Mouse (Mus musculus): ENCODE measurements at regions not wholly inside any gene's neighbourhood (a gene's known extent, or its start where the extent isn't known, plus 50 kb on each side); places are given as distances from the start of the nearest gene placed in this dataset.
A peak's percentile ranks its signal among the peaks of the same experiment; 100 is the strongest.

DNA sequence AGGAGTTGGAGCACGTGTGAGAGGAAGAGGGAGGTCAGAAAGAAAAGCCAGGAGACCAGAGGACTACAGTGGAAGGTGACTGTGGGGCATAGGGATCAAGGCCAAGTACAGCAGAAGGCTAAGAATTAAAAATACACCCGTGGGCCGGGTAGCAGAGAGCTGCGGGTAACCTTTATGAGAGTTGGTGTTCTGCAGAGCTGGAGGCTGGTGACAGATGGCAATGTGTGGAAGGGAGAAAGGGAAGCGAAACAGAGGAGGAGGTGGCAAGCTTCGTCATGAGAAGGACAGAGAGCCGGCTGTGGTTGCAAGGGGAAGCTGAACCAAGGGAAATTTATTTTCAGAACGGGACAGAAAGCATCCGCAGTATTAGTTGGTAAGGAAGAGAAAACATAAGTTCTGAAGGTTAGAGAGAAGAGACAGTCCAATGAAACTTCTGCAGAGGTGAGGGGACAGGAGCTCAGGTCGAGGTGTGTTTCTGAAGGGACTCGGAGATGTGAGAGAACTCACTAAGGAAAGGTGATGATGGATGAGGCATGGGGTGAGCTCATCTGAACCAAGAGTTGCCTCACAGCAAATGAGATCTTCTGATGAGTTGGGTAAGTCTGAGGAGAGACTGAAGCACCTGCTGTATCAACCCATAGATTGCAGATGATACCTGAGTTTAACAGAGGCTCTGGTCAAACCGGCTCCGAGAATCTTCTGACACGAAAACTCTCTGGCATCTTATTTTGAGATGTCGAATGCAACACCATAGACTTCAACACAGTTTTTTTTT is 200.6 kb downstream of the Gm10260 start:
- no peak for DNase-seq (ENCODE audit: low spot score)

DNA sequence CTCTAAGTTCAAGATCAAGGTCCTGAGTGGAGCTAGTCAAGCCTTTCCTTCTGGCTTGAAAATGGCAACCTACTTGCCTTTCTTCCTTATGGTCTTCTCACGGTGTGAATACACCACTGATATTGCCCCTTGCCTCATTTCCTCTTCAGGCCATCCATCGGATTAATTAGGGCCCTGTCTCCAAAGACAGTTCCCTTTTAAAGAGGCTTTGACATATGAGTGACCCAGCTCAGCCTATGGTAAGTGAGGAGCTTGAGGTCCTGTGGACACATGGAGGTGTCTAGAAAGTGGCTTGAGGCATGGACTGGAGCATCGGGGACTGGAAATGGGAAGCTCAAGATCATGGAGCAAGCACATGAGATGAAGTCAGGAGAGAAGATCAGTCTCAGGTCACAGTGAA is 201.5 kb downstream of the Gm10260 start:
- DNase-seq (ENCODE audit: low spot score): no peak

DNA sequence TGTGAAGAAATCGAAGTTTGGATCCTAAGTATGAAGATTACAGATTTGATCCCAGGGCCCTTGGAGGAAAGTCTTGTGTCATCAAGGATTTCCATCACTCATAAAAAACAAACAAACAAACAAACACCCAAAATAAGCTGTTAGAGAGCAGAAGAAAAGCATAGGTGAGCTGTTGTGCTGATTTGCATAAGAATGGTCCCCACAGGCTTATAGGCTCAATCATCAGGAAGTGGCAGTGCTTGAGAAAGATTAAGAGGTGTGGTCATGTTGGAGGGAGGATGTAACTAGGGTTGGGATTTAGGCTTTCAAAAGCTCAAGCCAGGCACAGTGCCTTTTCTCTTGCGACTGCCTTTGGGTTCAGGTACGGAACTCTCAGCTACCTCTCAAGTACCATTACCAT is 205.1 kb downstream of the Gm10260 start:
- no peak for DNase-seq (ENCODE audit: low spot score)

DNA sequence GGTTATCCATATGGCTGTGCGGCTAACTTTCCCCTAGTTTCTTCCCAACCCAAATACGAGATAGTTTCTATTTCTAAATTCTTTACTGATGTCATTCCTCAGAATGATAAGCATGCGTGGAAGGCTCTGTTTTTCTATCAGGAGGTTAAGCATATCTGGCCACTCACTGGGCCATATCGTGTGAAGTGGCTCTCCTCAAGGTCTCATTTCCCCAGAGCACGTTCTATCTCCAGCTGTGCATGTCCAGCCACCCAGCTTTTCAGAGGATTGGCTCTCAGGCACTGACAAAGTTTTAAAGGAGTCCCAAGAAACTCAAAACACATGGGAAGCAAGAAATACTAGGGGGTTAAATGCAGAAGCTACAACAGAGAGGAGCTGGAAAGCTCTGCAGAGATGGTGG is 205.8 kb downstream of the Gm10260 start:
- DNase-seq (ENCODE audit: low spot score): no peak

DNA sequence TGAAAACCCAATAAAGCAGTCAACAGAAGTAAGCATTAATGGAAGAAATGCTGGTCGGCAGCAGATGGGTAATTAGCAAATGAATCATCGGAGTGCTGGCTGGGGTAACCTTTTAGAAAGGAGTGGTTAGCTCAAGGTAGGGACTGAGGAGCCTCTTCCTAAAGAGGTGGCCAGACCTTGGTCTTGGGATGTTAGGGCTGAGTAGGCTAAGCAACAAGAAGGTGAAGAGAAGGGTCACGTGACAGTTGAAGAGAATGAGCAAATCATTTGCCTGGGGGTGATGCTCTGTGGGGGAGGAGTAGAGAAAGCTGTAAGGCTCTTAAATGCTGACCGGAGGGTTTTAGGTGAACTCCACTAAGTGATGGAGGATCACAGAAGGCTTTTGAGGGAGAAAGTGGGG is 208.2 kb downstream of the Gm10260 start:
- no peak for DNase-seq (ENCODE audit: low spot score)

DNA sequence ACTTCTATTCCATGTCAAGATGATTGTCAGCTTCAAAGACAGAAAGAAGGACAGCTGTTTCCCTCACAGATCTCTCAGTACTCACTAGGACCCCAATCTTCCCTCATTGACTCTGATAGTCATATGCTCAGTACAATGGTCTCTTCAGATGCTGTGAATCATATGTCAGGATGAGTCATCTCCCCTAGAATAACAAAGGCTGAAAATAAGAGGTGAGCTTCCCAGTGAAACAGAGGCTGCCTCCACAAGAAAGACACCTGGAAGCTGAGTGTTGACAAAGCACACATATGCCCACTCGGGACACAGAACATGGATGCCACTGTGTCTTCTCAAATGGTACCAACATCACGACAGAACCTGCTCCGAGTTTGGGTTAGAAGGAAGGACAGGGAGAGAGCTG is 209.6 kb downstream of the Gm10260 start:
- DNase-seq (ENCODE audit: low spot score): no peak

DNA sequence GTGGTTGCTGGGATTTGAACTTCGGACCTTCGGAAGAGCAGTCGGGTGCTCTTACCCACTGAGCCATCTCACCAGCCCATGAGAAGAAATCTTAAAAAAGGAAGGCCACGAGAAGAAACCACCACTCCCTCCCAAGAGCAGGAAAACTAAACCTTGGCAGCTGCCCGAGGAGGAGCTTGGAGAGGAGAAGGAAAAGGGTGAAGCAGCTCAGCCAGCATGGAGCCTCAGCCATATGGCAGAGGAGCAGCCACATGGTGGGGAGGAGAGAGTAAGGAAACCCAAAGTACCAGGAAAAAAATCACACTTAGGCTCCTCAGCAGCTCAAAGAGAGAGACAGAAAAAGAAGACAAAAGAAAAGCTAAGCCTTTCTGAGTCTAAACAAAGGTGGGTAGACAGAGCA is 210.3 kb downstream of the Gm10260 start:
- no peak for DNase-seq (ENCODE audit: low spot score)

DNA sequence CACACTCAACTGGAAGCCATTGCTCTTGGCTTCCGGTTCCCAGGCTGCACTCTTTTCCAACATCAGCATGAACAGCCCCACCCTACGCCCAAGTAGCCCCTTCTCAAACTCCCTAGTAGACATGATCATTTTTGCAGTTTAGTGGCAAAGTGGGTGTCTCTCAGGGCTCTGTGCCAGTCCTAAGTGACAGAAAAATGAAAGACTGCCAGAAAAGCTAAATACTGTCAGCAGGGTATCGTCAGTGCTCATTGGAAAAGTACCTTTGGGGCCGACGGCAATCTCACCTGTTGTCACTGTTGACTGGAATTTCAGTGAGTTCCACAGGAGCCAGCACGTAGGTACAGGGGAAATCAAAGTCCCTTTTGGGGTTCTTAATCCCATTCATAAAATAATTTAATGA is 211.0 kb downstream of the Gm10260 start:
- DNase-seq (ENCODE audit: low spot score): no peak

DNA sequence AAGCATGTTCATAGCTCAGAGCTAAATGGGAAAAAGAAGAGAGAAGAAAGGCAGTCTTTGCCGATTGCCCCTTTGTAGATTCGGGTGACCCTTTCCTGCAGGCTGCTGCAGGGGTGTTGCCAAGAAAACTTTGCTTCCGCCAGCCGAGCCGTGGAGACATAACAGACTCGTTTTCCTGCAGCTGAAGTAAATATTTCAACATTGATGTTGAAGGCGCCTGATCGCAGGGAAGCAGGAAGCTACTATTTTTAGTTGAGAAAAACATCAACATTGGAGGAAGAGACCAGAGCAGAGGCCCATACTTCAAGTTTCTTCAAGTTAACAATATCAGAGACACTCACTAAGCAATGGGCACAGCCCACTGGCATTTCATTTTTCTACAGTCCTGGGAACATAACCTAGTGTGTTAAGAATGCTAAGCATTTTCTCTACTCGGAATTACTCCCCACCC is 211.9 kb downstream of the Gm10260 start:
- peak; percentile 76 for DNase-seq (ENCODE audit: low spot score)

DNA sequence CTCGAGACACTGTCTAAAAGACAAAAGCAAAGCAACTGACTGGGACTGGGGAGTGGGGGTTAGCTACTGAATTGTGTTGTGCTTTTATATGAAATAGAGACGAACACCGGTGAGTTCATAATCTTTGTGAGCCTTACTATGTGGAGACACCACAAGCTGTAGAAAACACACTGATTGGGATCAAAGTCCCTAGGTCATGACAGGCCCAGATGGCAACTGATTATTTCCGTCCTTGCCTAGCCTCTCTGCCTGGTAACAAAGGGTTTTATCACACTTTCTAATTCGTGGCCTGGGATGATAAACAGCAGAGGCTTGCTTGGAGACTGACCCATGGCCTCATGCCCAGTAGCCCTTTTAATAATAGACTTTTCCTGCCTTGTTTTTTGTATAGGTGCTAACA is 213.5 kb downstream of the Gm10260 start:
- no peak for DNase-seq (ENCODE audit: low spot score)

DNA sequence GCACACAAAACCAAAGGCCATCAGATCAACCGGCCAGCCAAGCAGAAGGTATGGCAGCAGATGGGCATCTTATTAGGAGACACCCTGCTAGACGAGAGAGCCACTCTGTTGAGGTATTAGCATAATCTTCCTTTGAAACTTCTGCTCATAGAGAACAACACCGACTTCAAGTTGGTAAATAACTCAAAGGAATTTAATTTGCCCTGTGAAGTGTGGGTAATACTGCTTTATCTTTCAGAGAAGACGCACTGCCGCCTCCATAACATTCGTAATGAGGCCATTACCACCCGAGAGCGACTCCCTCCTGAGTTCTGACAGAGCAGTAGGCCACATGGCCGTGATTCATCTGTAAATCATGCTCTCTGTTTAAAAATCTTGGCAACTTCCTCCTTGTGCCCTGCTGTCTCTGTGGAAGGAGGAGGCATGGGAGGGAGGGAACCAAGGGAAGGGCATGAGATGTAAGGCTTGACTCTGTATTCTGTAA is 214.4 kb downstream of the Gm10260 start:
- DNase-seq (ENCODE audit: low spot score): no peak

DNA sequence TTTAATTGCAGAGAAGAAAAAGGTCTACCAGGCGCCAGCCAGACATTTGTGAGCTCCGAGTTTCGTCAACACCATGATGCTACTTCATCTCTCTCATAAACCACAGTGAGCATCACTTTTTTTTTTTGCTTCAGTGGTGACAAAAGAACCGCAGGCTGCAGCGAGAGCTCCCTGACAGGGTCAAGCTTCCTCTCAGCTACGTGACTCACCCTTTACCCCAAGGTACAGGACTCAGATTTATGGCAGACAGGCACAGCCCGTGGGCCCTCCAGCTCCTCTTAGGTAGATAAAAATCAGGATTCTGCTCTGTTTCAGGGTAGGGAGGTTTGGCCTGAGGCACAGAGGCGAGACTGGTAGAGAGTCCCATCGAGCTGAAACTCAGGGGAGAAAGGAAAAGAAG is 220.7 kb downstream of the Gm10260 start:
- no peak for DNase-seq (ENCODE audit: low spot score)

DNA sequence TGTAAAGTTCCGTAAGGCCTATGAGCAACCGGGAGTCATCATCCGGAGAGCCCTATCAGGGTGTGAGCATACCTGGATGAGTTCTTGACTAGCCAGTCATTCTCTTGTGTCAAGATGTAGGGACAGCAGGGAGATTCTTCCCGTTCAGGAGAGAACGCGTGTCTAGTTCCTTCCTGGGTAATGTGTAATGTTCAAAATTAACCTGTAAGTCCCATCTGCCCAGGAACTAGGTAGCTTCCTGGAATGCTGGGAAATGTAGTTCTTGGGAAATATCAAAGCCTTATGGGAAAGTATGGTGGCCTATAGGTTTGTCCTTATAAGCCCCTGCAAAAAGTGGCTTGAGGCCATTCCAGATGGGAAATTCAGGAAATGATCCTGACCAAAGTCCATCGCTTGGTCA is 222.0 kb downstream of the Gm10260 start:
- DNase-seq (ENCODE audit: low spot score): no peak

DNA sequence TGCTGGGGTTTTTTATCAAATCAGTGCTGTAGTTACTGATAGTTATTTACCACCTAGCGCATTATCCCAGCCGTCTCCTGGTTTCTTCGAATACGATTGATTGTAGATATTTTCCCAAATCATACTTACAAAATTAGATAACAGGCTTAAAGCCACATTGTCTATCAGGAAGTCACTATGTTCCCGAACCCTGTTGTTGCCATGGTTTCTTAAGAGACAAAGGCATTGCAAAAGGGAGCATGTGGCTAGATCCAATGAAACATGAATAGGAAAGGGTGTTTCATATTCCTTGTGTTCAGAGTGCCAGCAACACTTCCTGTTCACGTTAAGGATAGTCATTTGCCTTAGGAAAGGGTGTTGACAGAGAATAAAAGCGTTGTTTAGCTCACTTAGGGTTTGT is 222.7 kb downstream of the Gm10260 start:
- DNase-seq (ENCODE audit: low spot score): no peak

DNA sequence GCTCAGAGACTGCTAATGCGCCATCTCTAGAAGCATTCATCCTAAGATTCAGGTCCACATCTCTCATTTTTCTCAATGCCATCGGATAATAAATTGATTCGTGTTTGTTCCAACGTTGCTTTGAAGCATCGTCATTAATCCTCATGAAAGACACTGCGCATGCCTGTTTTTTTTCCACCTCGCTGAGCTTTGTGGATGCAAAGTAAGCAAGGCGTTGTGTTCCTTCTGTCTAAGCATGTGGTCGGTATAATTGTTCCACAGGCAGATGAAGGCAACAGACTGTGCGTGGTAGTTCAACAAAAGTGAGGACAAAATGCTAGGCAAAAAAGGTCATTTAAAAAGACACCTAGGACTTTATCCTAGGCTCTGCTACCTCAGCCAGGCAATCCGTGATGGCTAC is 223.2 kb downstream of the Gm10260 start:
- DNase-seq (ENCODE audit: low spot score): no peak

DNA sequence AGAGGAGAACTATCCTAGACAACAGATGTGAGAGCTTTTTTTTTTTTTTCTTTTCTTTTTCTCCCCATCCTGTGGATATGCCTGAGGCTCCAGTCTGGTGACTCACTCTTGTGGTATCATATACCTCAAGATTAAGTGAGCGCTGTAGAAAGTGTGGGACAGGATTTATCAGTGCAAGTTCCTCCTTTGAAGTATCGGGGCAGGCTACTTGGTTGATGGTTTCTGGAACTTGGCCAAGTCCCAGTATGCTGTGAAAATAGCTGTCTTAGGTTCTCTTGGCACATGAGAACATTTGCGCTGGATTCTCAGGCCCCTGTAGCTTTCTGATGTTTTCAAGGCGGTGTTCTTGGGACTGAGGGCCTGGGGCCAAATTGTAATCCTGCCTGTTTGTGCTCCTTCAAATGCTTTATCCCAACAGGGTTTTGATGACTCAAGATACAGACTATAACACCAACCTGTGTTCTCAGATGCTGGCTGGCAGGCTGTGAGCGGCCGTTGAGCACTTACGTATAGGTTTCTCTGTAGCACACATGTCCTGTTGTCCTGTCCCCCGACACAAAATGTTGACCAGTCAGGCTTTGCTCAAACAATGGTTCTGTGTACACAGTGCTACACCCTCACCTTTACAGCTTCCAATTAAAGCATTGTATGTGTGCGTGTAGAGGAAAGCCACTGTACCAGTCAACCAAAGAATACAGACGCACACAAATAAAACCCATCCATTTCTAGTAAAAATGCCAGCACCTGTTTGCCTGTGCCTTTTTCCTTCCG is 226.4 kb downstream of the Gm10260 start:
- DNase-seq (ENCODE audit: low spot score): no peak

DNA sequence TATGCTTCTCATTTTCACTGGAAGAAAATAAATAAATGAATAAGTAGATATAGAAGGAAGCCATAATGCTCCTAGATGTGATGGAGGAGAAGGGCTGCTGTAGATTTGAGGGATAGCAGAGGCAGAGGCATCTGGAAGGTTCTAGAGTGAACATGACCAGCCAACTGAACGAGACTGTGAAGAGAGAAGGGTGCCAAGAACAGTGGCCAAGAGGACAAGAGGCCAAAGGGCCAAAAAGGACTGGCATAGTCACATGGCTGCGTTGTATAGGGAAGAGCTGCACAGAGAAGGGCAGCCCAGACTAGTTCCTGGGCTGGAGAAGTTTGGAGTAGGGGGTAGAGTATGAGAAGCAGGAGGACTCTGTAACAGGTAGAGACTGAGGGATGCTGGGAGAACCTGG is 229.3 kb downstream of the Gm10260 start:
- DNase-seq (ENCODE audit: low spot score): no peak

DNA sequence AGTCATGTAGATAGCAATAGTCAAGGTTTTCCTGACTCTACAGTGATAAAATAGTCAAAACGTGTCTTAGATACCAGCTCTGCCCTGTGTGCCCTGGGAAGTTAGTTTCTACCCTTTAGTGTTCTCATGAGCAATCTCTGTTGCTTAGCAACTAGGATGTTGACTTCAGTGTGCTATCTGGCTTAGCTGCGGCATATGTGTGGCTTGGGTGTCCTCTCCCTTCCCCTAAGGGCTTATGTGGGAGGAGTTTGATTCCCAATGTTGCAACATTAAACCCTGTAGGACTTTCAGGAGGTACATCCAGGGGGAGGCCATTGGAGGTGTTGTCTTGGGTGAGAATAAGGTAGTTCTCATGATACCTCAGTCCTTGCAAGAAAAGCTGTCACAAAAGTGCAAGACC is 229.9 kb downstream of the Gm10260 start:
- no peak for DNase-seq (ENCODE audit: low spot score)

DNA sequence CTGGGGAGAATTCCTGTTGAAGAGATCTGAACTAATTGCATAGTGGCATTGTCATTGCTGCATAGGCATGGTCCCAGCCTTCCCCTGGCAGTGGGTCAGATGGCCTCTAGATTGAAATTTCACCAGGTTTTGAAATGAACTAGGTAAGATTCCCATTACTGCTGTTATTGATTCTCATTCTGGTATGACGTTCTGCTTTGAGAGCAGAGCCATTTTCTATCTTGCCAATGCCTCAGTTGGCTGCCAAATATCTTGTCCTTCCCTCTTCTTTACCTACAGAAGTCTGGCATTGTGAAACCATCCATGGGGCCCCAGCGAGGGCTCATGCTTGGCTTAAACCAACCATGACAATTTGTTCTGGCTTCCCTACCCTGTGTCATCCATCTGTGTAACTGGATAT is 232.5 kb downstream of the Gm10260 start:
- no peak for DNase-seq (ENCODE audit: low spot score)

DNA sequence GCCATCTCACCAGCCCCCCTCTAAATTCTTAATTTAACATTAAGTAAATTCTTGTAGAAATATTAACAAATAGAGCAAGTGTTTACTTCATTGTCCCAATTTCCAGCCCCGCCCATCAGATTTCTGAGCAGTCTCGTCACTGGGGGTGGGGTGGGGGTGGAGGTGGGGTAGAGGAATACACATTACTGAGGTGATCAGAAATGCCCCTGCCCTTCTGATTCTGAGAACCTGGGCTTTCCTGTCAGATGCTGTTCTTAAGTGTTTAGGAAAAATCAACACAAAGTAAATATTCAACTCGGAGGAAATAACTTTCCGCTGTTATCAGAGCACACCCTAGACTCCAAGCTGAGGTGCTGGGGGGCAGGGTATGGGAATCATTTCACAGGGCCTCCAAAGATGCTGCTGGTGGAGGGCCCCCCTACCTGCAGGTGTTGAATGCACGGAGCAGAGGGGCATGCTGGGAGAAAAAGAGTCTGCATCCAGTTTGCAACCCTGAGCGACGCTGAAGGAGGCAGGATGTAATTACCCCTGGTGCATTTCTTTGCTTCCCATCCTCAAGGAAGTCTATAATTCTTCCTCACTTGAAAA is 235.5 kb downstream of the Gm10260 start:
- peak; percentile 76 for DNase-seq (ENCODE audit: low spot score)

DNA sequence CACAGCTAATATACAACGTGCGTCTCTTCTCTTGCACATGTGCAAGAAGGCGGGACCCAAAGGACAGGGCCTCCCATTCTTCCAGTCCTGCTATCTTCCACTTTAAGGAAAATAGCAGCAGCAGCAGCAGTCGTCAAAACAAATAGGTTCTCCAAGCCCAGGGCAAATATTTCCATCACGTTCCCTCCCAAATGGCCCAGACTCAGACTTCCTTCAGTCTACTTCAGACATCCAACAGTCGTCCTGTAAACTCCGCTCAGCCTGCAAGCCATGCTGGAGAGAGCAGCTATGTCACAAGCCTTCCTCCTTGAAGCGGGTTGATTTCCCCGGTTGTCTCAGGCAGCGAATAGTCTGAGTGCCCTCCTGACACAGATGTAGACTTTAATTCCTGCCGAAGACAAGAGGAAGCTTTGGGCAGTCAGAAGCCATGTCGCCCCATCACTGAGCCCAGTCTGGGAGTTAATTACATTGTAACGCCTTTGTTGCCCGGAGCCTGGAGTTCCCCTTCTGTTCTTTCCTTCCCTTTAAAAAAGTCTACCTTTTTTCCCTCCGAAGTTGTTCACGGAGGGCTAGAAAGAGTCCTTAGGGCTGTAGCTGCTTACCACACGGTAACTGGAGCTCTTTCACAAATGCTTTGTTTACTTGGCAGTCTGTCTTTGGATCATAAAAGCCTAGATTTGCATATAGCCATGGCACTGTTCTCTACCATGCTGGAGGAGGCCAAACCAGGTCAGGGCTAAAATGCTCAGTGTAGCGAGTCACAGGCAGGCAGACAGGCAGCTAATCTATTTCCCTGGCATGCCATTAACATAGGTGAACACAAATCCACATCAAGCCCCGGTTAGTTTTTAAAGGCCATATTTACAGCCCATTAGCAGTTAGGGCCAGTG is 236.7 kb downstream of the Gm10260 start:
- DNase-seq (ENCODE audit: low spot score): no peak

DNA sequence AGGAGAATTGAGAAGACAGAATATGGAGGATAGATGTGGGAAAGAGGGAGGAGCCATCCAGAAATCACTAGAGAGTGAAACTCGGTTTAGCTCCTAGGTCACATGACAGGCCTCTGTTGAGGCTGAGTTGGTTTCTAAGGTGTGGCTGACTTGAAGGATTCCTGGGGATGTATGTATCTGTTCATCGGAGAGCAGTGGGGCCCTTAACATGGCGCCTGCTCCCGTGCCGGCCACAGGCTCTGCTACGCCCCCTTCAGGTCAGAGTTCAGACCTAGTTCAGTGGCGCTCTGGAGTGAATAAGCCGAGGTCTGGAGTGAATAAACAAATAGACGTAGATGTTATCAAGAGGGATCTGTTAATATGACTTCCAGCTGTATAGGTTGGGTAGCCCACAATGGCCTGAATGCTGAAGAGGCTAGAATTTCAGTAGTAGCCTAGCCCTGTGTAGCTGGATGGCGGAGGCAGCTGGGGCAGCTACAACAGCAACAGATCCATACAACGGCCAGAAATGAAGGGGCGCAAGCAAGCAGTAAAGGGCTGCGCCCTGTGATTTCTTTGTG is 239.4 kb downstream of the Gm10260 start:
- DNase-seq (ENCODE audit: low spot score): no peak

Data from yolk sac, embryonic 10.5 days (tissue).